Mouse (Mus musculus): ENCODE results near the gene Ice2. TPM values are rescaled to one million over a fixed set of nuclear protein-coding genes. Genes with fewer than 3 reads are reported as not detected.

The Ice2 gene
- polyA plus RNA-seq, 1 experiment from 2014 or later = 22.4 TPM

GRCm38 (mm10) chr9:69419476-69419875 is 21.8 kb downstream of the Ice2 start:
- Histone ChIP-seq H3K36me3 (peaks cover 48% of the 10 kb centered on the region), H3K27ac (no peak overlapping the region), H3K9me3 (no peaks in the 10 kb centered on the region), H3K9ac (no peak overlapping the region), H3K4me2 (no peak overlapping the region), H3K4me3 (no peak overlapping the region), H3K27me3 (no peaks in the 10 kb centered on the region), H3K4me1 (no peaks in the 10 kb centered on the region)
- ATAC-seq (ENCODE audit: insufficient number of reproducible peaks, insufficient read depth, low FRiP score, low TSS enrichment, low read depth) = no peak
- 89% methylated on average over 1 of the region's 1 CpGs for WGBS

- H3K9me3 ChIP-seq = no peaks in the 10 kb centered on the region
- H3K27me3 ChIP-seq = no peaks in the 10 kb centered on the region
- no peak overlapping the region for H3K4me3 ChIP-seq
- no peak overlapping the region for H3K4me2 ChIP-seq
- H3K9ac ChIP-seq = no peak overlapping the region
- WGBS = 84% methylated on average over 3 of the region's 3 CpGs
- peaks cover 36% of the 10 kb centered on the region for H3K36me3 ChIP-seq
- peak overlapping the region; percentile 95 for H3K27ac ChIP-seq
- peaks cover 28% of the 10 kb centered on the region for H3K4me1 ChIP-seq
- no peak for ATAC-seq (ENCODE audit: insufficient number of reproducible peaks, insufficient read depth, low FRiP score, low TSS enrichment, low read depth)
Observed at GRCm38 (mm10) chr9:69430531-69430930, 32.8 kb downstream of the Ice2 start.

GRCm38 (mm10) chr9:69431863-69432555 is 34.3 kb downstream of the Ice2 start:
- no peak overlapping the region for H3K4me3 ChIP-seq
- H3K36me3 ChIP-seq = peaks cover 25% of the 10 kb centered on the region
- ATAC-seq (ENCODE audit: insufficient number of reproducible peaks, insufficient read depth, low FRiP score, low TSS enrichment, low read depth) = peak; percentile 71; the same call in 1 of the 2 replicates
- WGBS = 19% methylated on average over 6 of the region's 6 CpGs
- peak overlapping the region; percentile 95 for H3K27ac ChIP-seq
- H3K9ac ChIP-seq = no peak overlapping the region
- peak overlapping the region; percentile 49 for H3K4me2 ChIP-seq
- no peaks in the 10 kb centered on the region for H3K27me3 ChIP-seq
- no peaks in the 10 kb centered on the region for H3K9me3 ChIP-seq
- H3K4me1 ChIP-seq = peaks cover 28% of the 10 kb centered on the region

DNA sequence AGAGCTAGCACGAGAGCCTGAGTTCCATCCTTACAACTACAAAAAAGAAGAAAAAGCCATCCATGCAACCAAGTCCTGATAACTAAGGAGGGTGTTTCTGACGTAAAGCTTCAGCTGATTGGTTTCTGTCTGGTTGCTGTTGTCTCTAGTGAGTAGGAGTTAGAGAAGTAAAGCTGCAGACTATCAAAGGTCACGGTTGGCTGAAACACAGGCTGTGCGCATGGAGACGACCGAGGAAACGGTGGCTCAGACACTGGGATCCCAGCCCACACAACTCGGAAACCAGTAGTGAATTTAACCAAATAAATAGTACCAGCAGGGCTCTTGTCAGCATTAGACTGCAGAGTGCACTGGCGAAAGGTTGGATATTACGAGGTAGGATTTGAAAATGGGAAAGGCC is 37.5 kb downstream of the Ice2 start:
- 69% methylated on average over 10 of the region's 10 CpGs for WGBS
- Histone ChIP-seq H3K36me3 (peaks cover 4% of the 10 kb centered on the region; the same call in 1 of the 2 replicates), H3K4me1 (peaks cover 32% of the 10 kb centered on the region), H3K9ac (no peak overlapping the region), H3K4me3 (no peak overlapping the region), H3K27ac (peak overlapping the region; percentile 57; the same call in 1 of the 2 replicates), H3K27me3 (no peaks in the 10 kb centered on the region), H3K9me3 (no peaks in the 10 kb centered on the region), H3K4me2 (no peak overlapping the region)
- ATAC-seq (ENCODE audit: insufficient number of reproducible peaks, insufficient read depth, low FRiP score, low TSS enrichment, low read depth) = no peak

DNA sequence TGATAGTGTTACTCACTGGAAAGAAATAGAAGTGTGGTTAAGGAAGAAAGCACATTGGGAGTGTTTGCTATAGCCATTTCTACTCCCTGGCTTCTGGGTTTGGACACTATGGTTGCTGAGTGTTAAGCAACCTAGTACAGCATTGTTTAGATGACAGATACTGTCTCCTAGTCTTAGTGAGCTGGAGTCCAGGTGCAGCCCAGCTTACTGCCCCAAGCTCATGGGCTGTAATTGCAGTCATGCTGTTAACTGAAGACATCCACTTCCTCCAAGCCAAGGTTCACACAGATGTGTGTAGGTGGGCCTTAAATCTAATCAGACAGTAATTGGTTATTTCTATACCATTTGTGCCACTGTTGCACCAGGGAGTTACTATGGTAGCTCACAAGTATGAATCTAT is 38.0 kb downstream of the Ice2 start:
- Histone ChIP-seq H3K9me3 (no peaks in the 10 kb centered on the region), H3K36me3 (peaks cover 4% of the 10 kb centered on the region; the same call in 1 of the 2 replicates), H3K27me3 (no peaks in the 10 kb centered on the region), H3K9ac (no peak overlapping the region), H3K4me2 (no peak overlapping the region), H3K27ac (peak overlapping the region; percentile 57; the same call in 1 of the 2 replicates), H3K4me3 (no peak overlapping the region), H3K4me1 (peaks cover 32% of the 10 kb centered on the region)
- ATAC-seq (ENCODE audit: insufficient number of reproducible peaks, insufficient read depth, low FRiP score, low TSS enrichment, low read depth) = no peak

- Histone ChIP-seq H3K9ac (no peak overlapping the region), H3K4me2 (no peak overlapping the region), H3K36me3 (no peaks in the 10 kb centered on the region; the same call in 1 of the 2 replicates), H3K4me3 (no peak overlapping the region), H3K4me1 (peaks cover 26% of the 10 kb centered on the region), H3K27me3 (no peaks in the 10 kb centered on the region), H3K27ac (peak overlapping the region; percentile 57; the same call in 1 of the 2 replicates), H3K9me3 (no peaks in the 10 kb centered on the region)
- WGBS = 17% methylated on average over 7 of the region's 7 CpGs
- no peak for ATAC-seq (ENCODE audit: insufficient number of reproducible peaks, insufficient read depth, low FRiP score, low TSS enrichment, low read depth)
Observed at GRCm38 (mm10) chr9:69439805-69440357, 42.2 kb downstream of the Ice2 start.

DNA sequence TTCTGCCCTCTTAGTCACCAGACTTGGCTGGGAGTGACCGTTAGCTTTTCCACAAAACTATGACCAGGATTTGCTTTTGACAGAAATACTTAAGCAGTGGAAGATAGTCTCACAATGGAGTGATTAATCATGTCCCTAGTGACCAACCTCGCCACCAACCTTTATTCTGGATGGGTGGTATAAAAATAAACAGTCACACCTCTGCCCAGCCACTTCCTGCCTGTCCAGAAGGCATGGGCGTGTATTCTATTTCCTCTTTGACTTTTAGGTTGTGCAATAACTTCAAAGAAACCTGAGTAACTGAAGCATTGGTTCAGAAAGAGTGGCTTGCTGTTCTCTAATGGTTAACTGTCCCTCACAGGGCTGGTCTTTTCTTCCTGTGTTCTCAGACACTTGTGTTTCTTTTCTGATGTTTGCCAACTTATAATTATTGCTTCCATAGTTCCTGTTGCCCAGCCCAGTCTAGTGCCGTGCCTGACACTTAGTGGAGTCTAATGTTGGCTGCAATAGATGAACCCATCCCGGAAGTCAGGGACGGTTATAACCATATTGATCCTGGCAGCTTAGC is 44.8 kb downstream of the Ice2 start:
- H3K36me3 ChIP-seq = no peaks in the 10 kb centered on the region
- ATAC-seq (ENCODE audit: insufficient number of reproducible peaks, insufficient read depth, low FRiP score, low TSS enrichment, low read depth) = no peak
- no peaks in the 10 kb centered on the region for H3K9me3 ChIP-seq
- no peak overlapping the region for H3K4me2 ChIP-seq
- H3K27ac ChIP-seq = no peak overlapping the region
- H3K27me3 ChIP-seq = no peaks in the 10 kb centered on the region
- H3K4me1 ChIP-seq = peaks cover 26% of the 10 kb centered on the region
- no peak overlapping the region for H3K9ac ChIP-seq
- no peak overlapping the region for H3K4me3 ChIP-seq
- WGBS = 66% methylated on average over 6 of the region's 6 CpGs

DNA sequence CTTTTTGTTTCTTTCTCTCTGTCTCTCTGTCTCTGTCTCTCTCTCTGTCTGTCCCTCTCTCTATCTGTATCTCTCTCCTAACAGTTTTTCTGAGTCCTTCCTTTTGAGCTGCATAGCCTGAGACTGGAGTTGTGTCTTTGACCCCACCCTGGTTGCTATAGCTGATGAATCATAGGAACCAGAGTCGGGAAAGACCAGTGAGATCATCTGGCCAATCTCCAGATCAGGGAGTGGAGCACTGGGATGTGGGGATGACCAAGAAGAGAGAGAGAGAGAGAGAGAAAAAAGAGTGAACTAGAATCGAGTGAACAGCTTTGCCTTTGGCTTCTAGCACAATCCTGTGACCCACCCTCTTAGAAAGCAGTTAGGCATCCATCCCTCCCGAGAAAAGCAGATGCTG is 45.5 kb downstream of the Ice2 start:
- H3K9me3 ChIP-seq = no peaks in the 10 kb centered on the region
- no peak overlapping the region for H3K4me3 ChIP-seq
- H3K27me3 ChIP-seq = no peaks in the 10 kb centered on the region
- H3K4me1 ChIP-seq = peaks cover 26% of the 10 kb centered on the region
- no peaks in the 10 kb centered on the region for H3K36me3 ChIP-seq
- H3K4me2 ChIP-seq = no peak overlapping the region
- H3K9ac ChIP-seq = no peak overlapping the region
- H3K27ac ChIP-seq = no peak overlapping the region
- 53% methylated on average over 3 of the region's 3 CpGs for WGBS
- ATAC-seq (ENCODE audit: insufficient number of reproducible peaks, insufficient read depth, low FRiP score, low TSS enrichment, low read depth) = no peak

DNA sequence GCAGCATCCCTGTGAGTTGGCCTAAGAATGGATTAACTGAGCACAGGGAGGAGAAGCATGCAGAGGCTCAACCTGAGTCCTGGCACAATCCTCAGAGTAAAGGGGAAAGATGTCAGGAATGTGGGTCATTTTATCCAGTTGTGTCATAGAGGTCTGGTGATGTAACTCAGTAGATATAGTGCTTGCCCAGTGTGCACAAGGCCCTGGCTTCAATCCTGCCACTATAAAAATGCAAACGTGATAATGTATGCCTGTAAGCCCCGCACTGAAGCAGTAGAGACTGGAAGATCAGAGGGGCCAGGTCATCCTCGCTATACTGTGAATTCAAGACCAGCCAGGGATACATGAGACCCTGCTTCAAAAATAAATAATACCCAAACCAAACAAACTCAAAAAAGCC is 51.1 kb downstream of the Ice2 start:
- WGBS = 54% methylated on average over 3 of the region's 3 CpGs
- Histone ChIP-seq H3K9me3 (no peaks in the 10 kb centered on the region), H3K9ac (no peak overlapping the region), H3K27me3 (no peaks in the 10 kb centered on the region), H3K36me3 (no peaks in the 10 kb centered on the region), H3K27ac (no peak overlapping the region), H3K4me3 (no peak overlapping the region), H3K4me1 (peaks cover 25% of the 10 kb centered on the region), H3K4me2 (no peak overlapping the region)
- ATAC-seq (ENCODE audit: insufficient number of reproducible peaks, insufficient read depth, low FRiP score, low TSS enrichment, low read depth) = no peak

GRCm38 (mm10) chr9:69450636-69451035 is 52.9 kb downstream of the Ice2 start:
- WGBS = 84% methylated on average over 9 of the region's 9 CpGs
- no peak overlapping the region for H3K4me3 ChIP-seq
- no peaks in the 10 kb centered on the region for H3K9me3 ChIP-seq
- no peaks in the 10 kb centered on the region for H3K36me3 ChIP-seq
- ATAC-seq (ENCODE audit: insufficient number of reproducible peaks, insufficient read depth, low FRiP score, low TSS enrichment, low read depth) = no peak
- no peaks in the 10 kb centered on the region for H3K27me3 ChIP-seq
- no peak overlapping the region for H3K27ac ChIP-seq
- H3K4me1 ChIP-seq = peaks cover 32% of the 10 kb centered on the region
- no peak overlapping the region for H3K4me2 ChIP-seq
- H3K9ac ChIP-seq = no peak overlapping the region

DNA sequence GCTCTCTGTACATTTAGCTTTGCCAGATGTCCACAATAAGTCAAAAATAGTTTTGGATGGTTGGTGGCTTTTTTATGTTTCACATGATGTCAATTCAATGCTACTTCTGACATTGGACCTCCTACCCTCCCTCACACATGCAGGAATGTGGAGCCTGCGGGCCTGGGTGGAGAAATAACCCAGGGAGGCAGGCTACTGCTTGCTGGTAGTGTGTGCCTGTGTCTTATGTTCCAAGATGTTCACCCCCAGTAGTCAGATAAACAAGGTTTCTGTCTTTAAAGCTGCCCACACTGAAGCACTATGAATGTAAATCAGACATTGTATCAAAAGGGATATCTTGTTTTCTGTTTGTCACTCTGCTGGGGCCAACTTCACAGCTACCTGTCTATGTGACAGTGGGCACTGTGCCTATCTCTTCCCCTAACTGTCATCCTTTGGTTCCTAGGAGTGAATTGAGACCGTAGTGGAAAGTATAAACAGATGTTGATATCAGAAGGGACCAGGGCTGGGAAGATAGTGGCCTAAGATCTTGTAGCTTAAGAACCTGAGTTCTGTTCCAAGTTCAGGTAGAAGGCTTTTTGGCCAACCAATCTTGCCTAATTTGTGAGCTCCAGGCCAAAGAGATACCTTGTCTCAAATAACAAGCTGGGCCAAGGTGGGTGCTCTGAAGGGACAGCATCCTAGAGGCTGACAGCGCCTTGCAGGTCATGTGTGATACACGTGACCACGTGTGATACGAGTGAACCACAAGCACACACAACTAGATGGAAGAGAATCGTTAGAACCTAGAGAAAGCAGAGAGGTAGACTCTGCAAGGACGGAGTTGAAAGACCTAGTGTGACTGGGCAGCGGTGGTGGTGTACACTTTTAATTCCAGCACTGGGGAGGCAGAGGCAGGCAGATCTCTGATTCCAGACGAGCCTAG is 54.4 kb downstream of the Ice2 start:
- 0 out of 2 replicates have a peak, but pooled peaks cover 5% of the 10 kb centered on the region for H3K36me3 ChIP-seq
- H3K27ac ChIP-seq = peak overlapping the region; percentile 99
- H3K27me3 ChIP-seq = no peaks in the 10 kb centered on the region
- 86% methylated on average over 10 of the region's 10 CpGs for WGBS
- peaks cover 47% of the 10 kb centered on the region for H3K4me1 ChIP-seq
- H3K9me3 ChIP-seq = no peaks in the 10 kb centered on the region
- no peak overlapping the region for H3K4me2 ChIP-seq
- H3K9ac ChIP-seq = no peak overlapping the region
- ATAC-seq (ENCODE audit: insufficient number of reproducible peaks, insufficient read depth, low FRiP score, low TSS enrichment, low read depth) = no peak
- H3K4me3 ChIP-seq = no peak overlapping the region
